Mouse (Mus musculus) retina, adult 2 months (tissue): ENCODE data around the gene Tubg2.
A peak's percentile ranks its signal among the peaks of the same experiment; 100 is the strongest.

ENCODE experiments used
- DNase-seq: peaks from one replicate; pipeline ENCODE4 v3.0.0-alpha.2; 2012; ENCODE audit warnings: low read depth, low spot score

Tubg2 gene

GRCm38 (mm10) chr11:101164677-101165580 is 9.2 kb downstream of the Tubg2 start:
- DNase-seq: no peak

GRCm38 (mm10) chr11:101166357-101166756 is 10.7 kb downstream of the Tubg2 start:
- no peak for DNase-seq

- no peak for DNase-seq
Observed at GRCm38 (mm10) chr11:101167211-101167962, 11.7 kb downstream of the Tubg2 start.

- DNase-seq: no peak
Observed at GRCm38 (mm10) chr11:101167963-101168300, 12.2 kb downstream of the Tubg2 start.

GRCm38 (mm10) chr11:101168301-101168980 is 12.7 kb downstream of the Tubg2 start:
- DNase-seq: no peak

GRCm38 (mm10) chr11:101169301-101170107 is 13.8 kb downstream of the Tubg2 start:
- DNase-seq: no peak

- no peak for DNase-seq
Observed at GRCm38 (mm10) chr11:101170354-101170810, 14.7 kb downstream of the Tubg2 start, which contains the start of gene Cntnap1. Gene Cntnap1, plus strand, starts transcription at chr11:101170523.

GRCm38 (mm10) chr11:101170811-101171610 is 15.3 kb downstream of the Tubg2 start, which contains the start of gene Plekhh3:
Gene Plekhh3, minus strand, starts transcription at chr11:101171351.
- DNase-seq: peak; percentile 95

GRCm38 (mm10) chr11:101171721-101172433 is 16.2 kb downstream of the Tubg2 start:
- no peak for DNase-seq

- DNase-seq: no peak
Observed at GRCm38 (mm10) chr11:101172434-101172815, 16.7 kb downstream of the Tubg2 start.

GRCm38 (mm10) chr11:101173112-101173511 is 17.4 kb downstream of the Tubg2 start:
- no peak for DNase-seq

- DNase-seq: no peak
Observed at GRCm38 (mm10) chr11:101173631-101174388, 18.1 kb downstream of the Tubg2 start.

- DNase-seq: no peak
Observed at GRCm38 (mm10) chr11:101174389-101174745, 18.7 kb downstream of the Tubg2 start.

GRCm38 (mm10) chr11:101174851-101175628 is 19.3 kb downstream of the Tubg2 start, which contains the start of gene Ccr10:
Gene Ccr10, minus strand, starts transcription at chr11:101175443.
- no peak for DNase-seq

GRCm38 (mm10) chr11:101175636-101176116 is 20.0 kb downstream of the Tubg2 start:
- DNase-seq: no peak

- DNase-seq: no peak
Observed at GRCm38 (mm10) chr11:101176117-101176691, 20.5 kb downstream of the Tubg2 start.
